Mouse (Mus musculus) neural tube, embryonic 14.5 days (tissue): Measurements from ENCODE around the gene Churc1. TPM values are rescaled to one million over a fixed set of nuclear protein-coding genes. Genes with fewer than 3 reads are reported as not detected.

Source experiments
- ATAC-seq: fragments of 200-750 bp; cut with Nextera tagmentation; 2 replicates; pipeline ENCODE4 v1.8.0; 2017; ENCODE audit warnings: low read depth, mild to moderate bottlenecking, moderate TSS enrichment, moderate library complexity
- H3K27ac ChIP-seq: fragments of 300-500 bp; sonication (generic); 2 replicates; pipeline ENCODE4 v1.5.1; 2014; ENCODE audit warnings: low read depth, mild to moderate bottlenecking, control low read depth, low read length, moderate library complexity, mixed read lengths
- H3K27me3 ChIP-seq: fragments of 300-500 bp; sonication (generic); 2 replicates; pipeline ENCODE4 v1.6.1; 2014; ENCODE audit warnings: low read length; ENCODE audit not compliant: control insufficient read depth, insufficient read depth
- H3K36me3 ChIP-seq: fragments of 300-500 bp; sonication (generic); 2 replicates; pipeline ENCODE4 v1.6.1; 2014; ENCODE audit warnings: low read length, mixed read lengths; ENCODE audit not compliant: control insufficient read depth, insufficient read depth
- H3K4me1 ChIP-seq: fragments of 300-500 bp; sonication (generic); 2 replicates; pipeline ENCODE4 v1.6.1; 2014; ENCODE audit warnings: low read length; ENCODE audit not compliant: control insufficient read depth, insufficient read depth
- H3K4me2 ChIP-seq: fragments of 300-500 bp; sonication (generic); 2 replicates; pipeline ENCODE4 v1.6.1; 2014; ENCODE audit warnings: mild to moderate bottlenecking, low read depth, low read length, control low read depth
- H3K4me3 ChIP-seq: fragments of 300-500 bp; sonication (generic); 2 replicates; pipeline ENCODE4 v1.5.1; 2014; ENCODE audit warnings: low read depth, low read length, control low read depth, mixed read lengths
- H3K9ac ChIP-seq: fragments of 300-500 bp; sonication (generic); replicated peaks from 2 replicates; pipeline ENCODE4 v1.6.1; 2014; ENCODE audit warnings: low read depth, mild to moderate bottlenecking, control low read depth, low read length, mixed read lengths
- H3K9me3 ChIP-seq: fragments of 300-500 bp; sonication (generic); 2 replicates; pipeline ENCODE4 v1.6.1; 2016; ENCODE audit warnings: low read length; ENCODE audit not compliant: control insufficient read depth
- WGBS: fragments of 180-500 bp; shearing (Covaris S2); extraction: QIAGEN DNeasy Blood & Tissue Kit; methylation state at CpG from one replicate; pipeline ENCODE4 v1.1.7; 2014; 5-methylcytosine and 5-hydroxymethylcytosine counted together
- polyA plus RNA-seq: library from polyadenylated mRNA; unstranded; fragments of >200 nt; fragmentation: Nextera tagmentation; extraction: Ambion mirVana; gene quantifications from 2 replicates; pipeline ENCODE4 v1.2.1, GENCODE M21; 2014

The Churc1 gene
- polyA plus RNA-seq, 1 experiment from 2014 or later, result 179 TPM

GRCm38 (mm10) chr12:76805056-76805811 is 39.9 kb downstream of the Churc1 start:
- no peaks in the 10 kb centered on the region for H3K36me3 ChIP-seq
- no peaks in the 10 kb centered on the region for H3K27me3 ChIP-seq
- H3K4me1 ChIP-seq, result no peaks in the 10 kb centered on the region
- ATAC-seq, result no peak
- no peak overlapping the region for H3K27ac ChIP-seq
- 92% methylated on average over 10 of the region's 10 CpGs for WGBS
- H3K9ac ChIP-seq, result no peak overlapping the region
- H3K4me3 ChIP-seq, result no peak overlapping the region
- no peaks in the 10 kb centered on the region for H3K9me3 ChIP-seq
- H3K4me2 ChIP-seq, result no peak overlapping the region

DNA sequence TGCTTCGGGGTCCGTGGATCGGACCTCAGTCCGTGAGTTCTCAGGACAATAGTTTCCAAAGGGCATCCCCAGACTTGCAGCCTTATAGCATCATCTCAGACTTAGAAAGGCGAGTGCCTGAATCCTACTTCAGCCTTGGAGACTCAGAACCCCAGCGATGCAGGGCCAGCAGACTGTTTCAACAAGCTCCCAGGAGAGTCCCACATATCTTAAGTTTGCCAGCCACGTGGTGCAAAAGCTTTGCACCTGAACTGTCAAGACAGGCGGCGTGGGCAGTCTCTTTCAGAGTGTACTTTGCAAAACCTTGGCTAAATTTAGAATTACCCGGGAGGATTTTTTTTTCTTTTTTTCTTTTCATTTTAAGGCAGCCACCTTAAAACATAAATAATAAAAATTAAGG is 42.5 kb downstream of the Churc1 start:
- Histone ChIP-seq H3K4me2 (no peak overlapping the region), H3K4me3 (no peak overlapping the region), H3K9ac (no peak overlapping the region), H3K4me1 (no peaks in the 10 kb centered on the region), H3K36me3 (no peaks in the 10 kb centered on the region), H3K27me3 (no peaks in the 10 kb centered on the region), H3K9me3 (no peaks in the 10 kb centered on the region), H3K27ac (no peak overlapping the region)
- ATAC-seq, result no peak
- WGBS, result 84% methylated on average over 10 of the region's 10 CpGs

GRCm38 (mm10) chr12:76810491-76810890 is 45.2 kb downstream of the Churc1 start:
- Histone ChIP-seq H3K36me3 (no peaks in the 10 kb centered on the region), H3K9ac (no peak overlapping the region), H3K4me2 (no peak overlapping the region), H3K27me3 (no peaks in the 10 kb centered on the region), H3K27ac (no peak overlapping the region), H3K4me3 (no peak overlapping the region), H3K9me3 (no peaks in the 10 kb centered on the region), H3K4me1 (no peaks in the 10 kb centered on the region)
- no peak for ATAC-seq
- WGBS, result 96% methylated on average over 5 of the region's 5 CpGs

- H3K27me3 ChIP-seq, result no peaks in the 10 kb centered on the region
- H3K36me3 ChIP-seq, result no peaks in the 10 kb centered on the region
- ATAC-seq, result no peak
- 95% methylated on average over 4 of the region's 4 CpGs for WGBS
- H3K9ac ChIP-seq, result no peak overlapping the region
- no peak overlapping the region for H3K4me2 ChIP-seq
- H3K4me1 ChIP-seq, result no peaks in the 10 kb centered on the region
- H3K27ac ChIP-seq, result no peak overlapping the region
- no peak overlapping the region for H3K4me3 ChIP-seq
- H3K9me3 ChIP-seq, result no peaks in the 10 kb centered on the region
These were observed 45.7 kb downstream of the Churc1 start for GRCm38 (mm10) chr12:76811006-76811405.

GRCm38 (mm10) chr12:76813543-76813942 is 48.2 kb downstream of the Churc1 start:
- WGBS, result 81% methylated on average over 10 of the region's 10 CpGs
- Histone ChIP-seq H3K4me2 (no peak overlapping the region), H3K9me3 (no peaks in the 10 kb centered on the region), H3K9ac (no peak overlapping the region), H3K4me3 (no peak overlapping the region), H3K27me3 (no peaks in the 10 kb centered on the region), H3K36me3 (no peaks in the 10 kb centered on the region), H3K27ac (no peak overlapping the region), H3K4me1 (no peaks in the 10 kb centered on the region)
- no peak for ATAC-seq

DNA sequence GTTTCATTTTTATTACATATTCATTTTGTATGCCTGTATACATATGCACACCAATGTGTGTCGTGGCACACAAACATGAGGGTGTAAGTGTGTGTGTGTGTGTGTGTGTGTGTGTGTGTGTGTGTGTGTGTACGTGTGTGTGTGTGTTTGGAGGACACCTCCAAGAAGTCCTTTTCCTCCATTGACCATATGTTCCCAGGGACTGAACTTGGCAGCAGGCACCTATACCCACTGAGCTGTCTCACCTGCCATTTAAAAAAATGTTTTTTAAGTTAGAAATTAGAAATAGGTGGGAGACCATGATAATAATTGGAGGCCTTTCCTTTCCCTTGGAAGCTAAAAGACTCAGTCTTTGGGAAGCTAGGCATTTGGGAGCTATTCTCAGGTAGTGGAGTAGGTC is 48.8 kb downstream of the Churc1 start:
- no peak for ATAC-seq
- H3K4me2 ChIP-seq, result no peak overlapping the region
- no peaks in the 10 kb centered on the region for H3K27me3 ChIP-seq
- H3K9me3 ChIP-seq, result no peaks in the 10 kb centered on the region
- H3K4me1 ChIP-seq, result no peaks in the 10 kb centered on the region
- H3K4me3 ChIP-seq, result no peak overlapping the region
- 94% methylated on average over 2 of the region's 2 CpGs for WGBS
- H3K36me3 ChIP-seq, result no peaks in the 10 kb centered on the region
- no peak overlapping the region for H3K9ac ChIP-seq
- H3K27ac ChIP-seq, result no peak overlapping the region

- H3K9ac ChIP-seq, result no peak overlapping the region
- no peaks in the 10 kb centered on the region for H3K36me3 ChIP-seq
- H3K27ac ChIP-seq, result no peak overlapping the region
- no peak overlapping the region for H3K4me3 ChIP-seq
- H3K27me3 ChIP-seq, result no peaks in the 10 kb centered on the region
- peaks cover 10% of the 10 kb centered on the region; the same call in 1 of the 2 replicates for H3K4me1 ChIP-seq
- 61% methylated on average over 4 of the region's 4 CpGs for WGBS
- no peak for ATAC-seq
- no peak overlapping the region for H3K4me2 ChIP-seq
- no peaks in the 10 kb centered on the region for H3K9me3 ChIP-seq
These were observed 51.4 kb downstream of the Churc1 start for GRCm38 (mm10) chr12:76816720-76817119.

DNA sequence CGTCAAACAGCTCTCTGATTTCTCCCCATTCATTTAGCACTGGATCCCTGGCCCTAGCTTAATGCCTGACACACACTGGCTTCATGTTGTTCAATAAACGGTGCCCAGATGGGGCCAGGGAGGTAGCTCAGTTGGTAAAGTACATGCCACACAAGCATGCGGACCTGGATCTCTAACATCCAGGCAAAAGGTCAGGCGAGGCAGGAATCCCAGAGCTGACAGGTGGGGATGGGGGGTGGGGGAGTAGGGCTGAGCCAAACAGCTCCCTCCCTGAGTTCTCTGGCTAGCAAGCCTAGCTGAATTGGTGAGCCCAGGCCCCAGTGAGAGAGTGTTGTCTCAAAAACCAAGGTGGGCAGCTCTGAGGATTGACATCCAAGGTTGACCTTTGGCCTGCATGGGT is 51.8 kb downstream of the Churc1 start:
- no peaks in the 10 kb centered on the region for H3K27me3 ChIP-seq
- no peak for ATAC-seq
- 67% methylated on average over 4 of the region's 4 CpGs for whole genome bisulfite sequencing
- no peak overlapping the region for H3K27ac ChIP-seq
- H3K9me3 ChIP-seq, result no peaks in the 10 kb centered on the region
- H3K4me1 ChIP-seq, result peaks cover 13% of the 10 kb centered on the region; the same call in 1 of the 2 replicates
- no peak overlapping the region for H3K4me2 ChIP-seq
- H3K36me3 ChIP-seq, result no peaks in the 10 kb centered on the region
- no peak overlapping the region for H3K4me3 ChIP-seq
- no peak overlapping the region for H3K9ac ChIP-seq

DNA sequence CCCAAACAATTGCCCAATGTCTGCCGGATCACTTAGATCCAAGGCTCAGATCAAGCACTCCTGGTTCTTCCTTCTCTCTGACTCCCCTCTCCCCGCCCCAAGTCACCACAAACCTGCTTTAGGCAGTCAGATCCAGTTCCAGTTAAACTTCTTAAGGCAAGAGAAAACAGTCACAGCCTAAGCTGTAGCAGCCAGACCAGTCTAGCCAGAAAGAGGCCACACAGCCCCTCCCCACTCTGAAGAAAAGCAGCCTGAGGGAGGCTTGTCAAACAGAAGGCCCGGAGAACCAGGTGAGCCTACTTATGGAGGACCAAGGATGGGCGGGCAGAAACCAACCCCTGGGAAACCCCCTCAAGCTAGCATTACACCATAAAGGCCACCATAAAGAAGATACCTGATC is 52.8 kb downstream of the Churc1 start:
- 86% methylated on average over 4 of the region's 4 CpGs for WGBS
- H3K4me2 ChIP-seq, result no peak overlapping the region
- no peaks in the 10 kb centered on the region for H3K36me3 ChIP-seq
- ATAC-seq, result no peak
- H3K9ac ChIP-seq, result no peak overlapping the region
- H3K9me3 ChIP-seq, result no peaks in the 10 kb centered on the region
- H3K27me3 ChIP-seq, result no peaks in the 10 kb centered on the region
- no peak overlapping the region for H3K4me3 ChIP-seq
- no peak overlapping the region for H3K27ac ChIP-seq
- H3K4me1 ChIP-seq, result peaks cover 13% of the 10 kb centered on the region; the same call in 1 of the 2 replicates
